Mouse (Mus musculus) gastrocnemius, postnatal 36 days (tissue): ENCODE measurements around the gene Tbc1d16. TPM values are rescaled to one million over a fixed set of nuclear protein-coding genes. Genes with fewer than 3 reads are reported as not detected.

Source experiments
- DNase-seq, 2 experiments: peaks; one replicate each; pipeline ENCODE4 v3.0.0; 2022
- intact Hi-C: fragments of 180-260 bp; cut with DNase I; formaldehyde crosslinking; loops from one replicate; pipeline ENCODE4 v1.15.1; 2025
- total RNA-seq, 2 experiments: library from RNA; stranded (reverse); gene quantifications; 2 replicates each; pipeline ENCODE4 v1.2.3; 2021

Gene Tbc1d16
- total RNA-seq, 2 experiments from 2014 or later: 19.2 to 23.2 TPM

DNA sequence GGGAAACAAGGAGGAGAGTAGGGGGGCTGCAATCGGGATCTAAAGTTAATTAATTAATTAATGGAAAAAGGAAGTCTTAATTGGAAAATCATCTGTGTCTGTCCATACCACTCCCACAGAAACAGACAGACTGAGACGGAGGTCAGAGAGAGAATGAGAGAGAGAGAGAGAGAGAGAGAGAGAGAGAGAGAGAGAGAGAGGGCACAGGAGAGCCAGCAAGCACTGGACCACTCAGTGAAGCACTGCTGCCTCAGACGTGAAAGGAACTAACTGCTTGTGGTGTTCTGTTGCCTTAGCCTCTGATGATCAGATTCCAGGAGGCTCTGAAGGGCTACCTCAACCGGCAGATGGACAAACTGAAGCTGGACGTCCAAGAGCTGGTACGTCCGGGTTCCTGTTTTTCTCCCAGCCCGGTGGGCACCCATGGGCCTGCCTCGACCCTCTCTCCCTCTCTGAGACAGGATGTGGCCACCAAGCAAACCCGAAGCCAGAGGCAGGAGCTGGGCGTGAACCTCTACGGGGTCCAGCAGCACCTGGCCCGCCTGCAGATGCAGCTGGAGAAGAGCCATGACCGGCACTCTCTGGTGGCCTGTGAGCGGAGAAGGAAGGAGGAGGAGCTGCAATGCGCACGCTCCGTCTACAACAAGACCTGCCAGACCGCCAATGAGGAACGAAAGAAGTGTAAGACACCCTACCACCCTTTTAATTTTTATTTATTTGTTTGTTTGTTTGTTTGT, 9.4 kb upstream of the Tbc1d16 start:
- intact Hi-C loops: no loop called here
- no peak for DNase-seq

DNA sequence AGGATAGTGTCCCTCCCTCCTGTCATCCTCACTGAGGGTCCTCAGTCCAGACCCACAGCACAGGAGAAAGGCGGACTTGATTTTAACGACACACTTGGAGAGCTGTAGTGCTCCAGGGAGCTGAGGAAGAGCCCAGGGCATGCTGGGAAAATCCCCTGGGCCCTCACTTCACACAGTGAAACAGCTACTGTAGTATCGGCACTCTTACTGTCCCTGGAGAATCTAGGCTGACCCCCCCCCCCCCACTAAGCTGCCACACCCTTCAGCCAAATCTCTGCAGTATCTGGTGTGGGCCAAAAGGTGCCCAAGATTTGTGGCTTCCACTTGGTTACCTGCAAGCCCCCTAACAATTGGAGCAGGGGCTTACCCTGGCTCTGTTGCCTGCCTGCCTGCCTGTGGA, 8.7 kb upstream of the Tbc1d16 start:
- no peak for DNase-seq

DNA sequence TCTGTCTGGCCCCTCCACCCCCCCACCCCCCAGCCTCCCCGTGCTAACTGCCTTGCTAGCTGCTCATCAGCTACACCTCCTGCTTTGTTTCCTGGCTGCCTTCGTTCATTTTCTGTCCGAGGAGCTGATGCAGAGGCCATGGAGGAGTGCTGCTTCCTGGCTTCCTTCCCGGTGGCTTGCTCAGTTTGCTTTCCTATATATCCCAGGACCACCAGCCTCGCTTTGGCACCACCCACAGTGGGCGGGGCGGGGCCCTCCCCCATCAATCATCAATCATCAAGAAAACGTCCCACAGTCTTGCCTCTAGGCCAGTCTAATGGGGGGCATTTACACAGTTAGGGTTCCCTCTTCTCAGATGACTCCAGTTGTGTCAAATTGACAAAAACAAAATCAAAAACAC, 8.1 kb upstream of the Tbc1d16 start:
- intact Hi-C loops: no loop called here
- DNase-seq: no peak

More for the DNA sequence above, 8.7 kb upstream of the Tbc1d16 start:
- intact Hi-C loops: no loop called here

DNA sequence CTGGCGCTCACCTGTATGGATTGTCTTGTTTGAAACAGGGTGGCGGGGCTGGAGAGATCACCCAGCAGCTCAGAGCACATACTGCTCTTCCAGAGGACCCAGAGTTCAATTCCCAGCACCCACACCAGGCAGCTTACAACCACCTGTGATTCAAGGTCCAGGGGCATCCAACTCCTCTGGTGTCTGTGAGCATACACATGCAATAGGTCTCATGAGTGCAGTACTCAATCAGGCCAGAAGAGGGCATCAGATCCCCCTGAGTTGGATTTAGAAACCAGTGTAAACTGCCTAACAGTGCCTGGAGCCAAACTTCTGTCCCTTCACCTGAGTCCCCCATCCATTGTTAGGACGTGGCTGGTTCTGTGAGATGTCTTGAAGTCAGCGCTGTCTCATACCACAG, 7.3 kb upstream of the Tbc1d16 start:
- intact Hi-C loops: no loop called here
- no peak for DNase-seq

DNA sequence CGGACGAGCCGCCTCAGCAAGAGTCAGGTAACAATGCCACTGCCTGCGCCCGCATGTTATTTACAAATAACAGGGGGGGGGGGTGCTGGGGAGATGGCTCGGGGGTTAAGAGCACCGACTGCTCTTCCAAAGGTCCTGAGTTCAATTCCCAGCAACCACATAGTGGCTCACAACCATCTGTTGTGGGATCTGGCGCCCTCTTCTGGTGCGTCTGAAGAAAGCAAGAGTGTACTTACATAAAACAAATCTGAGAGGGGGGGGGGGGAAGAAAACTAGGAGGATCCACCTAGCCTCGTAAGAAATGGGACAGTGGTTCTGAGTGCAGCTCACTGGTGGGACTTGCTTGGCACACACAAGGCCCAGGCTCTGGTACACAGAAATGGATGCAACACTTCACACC, 6.5 kb upstream of the Tbc1d16 start:
- DNase-seq: no peak
- intact Hi-C loops: no loop called here

DNA sequence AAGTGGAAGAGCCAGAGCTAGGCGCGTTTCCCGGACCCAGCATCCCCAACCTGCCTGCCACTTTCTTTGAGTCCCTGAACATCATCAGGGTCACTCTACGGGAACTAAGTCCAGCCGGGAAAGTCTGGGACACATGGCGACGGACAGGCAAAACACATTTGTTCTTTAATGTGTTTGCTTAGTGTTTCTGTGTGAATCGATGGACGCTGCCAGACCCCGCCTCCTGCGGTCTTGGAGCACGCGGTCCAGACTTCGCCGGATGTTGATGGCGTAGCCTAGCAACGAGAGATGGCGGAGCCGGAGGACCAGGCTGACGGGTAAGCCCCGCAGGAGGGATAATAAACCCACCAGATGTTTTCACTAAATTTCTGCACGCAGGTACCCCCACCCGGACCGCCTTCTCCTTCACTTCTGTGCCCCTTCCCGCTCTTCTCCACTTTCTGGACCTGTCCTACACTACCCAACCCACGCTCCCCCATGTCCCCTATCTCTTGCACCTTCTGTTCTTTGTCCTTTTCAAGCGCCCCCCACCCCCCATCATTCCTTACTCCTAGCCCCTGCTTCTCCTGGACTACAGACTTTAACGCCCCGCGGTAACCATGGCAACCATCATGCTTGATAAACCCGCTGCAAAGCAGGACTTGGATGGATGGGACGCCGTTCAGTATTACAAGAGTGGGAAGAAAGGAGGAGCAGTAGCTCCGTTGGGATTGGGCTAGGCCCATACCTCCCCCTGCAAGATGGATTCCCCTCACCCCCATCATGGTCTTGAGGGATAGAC, 737 bp upstream of the Tbc1d16 start:
- DNase-seq: peak; percentile 50 to 72
- intact Hi-C loops: loop anchor here (2.0 kb wide), 1 partner anchor 20 kb away; no protein-coding TSS in a partner anchor

DNA sequence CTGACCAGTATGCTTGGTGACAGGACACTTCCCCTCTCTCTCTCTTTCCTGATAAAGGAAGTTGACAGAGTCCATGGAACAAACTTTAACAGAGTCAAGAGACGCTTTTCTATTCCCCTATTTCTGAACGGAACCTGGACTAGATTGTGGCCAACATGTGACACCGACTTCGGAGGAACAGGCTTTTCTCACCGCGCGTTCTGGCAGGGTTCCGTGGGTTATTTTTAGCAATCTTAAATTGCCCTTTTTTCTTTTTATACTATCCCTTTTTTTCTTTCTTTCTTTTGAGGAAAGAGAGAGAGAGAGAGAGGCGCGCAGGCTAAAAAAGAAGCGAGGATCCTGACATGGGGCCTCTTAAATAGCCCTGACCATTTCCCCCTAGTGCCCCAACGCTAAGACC, 708 bp downstream of the Tbc1d16 start:
- intact Hi-C loops: no loop called here
- DNase-seq: no peak

DNA sequence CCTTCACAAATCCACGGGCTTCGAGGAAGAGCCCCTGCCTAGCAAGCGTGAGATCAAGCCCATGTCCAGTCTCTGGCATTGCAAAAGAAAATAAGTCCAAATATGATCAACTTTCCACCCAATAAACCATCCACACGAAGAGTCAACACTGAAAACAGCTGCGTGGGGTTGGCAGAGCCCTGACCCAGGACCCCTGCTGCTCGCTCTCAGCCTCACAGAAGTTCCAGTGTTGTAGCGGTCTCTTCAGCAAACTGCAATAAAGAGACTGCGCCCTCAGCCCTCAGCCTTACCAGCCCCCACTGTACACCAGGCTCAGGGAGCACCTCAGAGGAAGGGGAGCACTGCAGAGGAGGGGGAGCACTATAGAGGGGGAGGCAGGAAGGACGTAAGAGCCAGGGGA, 2.7 kb downstream of the Tbc1d16 start:
- DNase-seq: no peak
- intact Hi-C loops: no loop called here

DNA sequence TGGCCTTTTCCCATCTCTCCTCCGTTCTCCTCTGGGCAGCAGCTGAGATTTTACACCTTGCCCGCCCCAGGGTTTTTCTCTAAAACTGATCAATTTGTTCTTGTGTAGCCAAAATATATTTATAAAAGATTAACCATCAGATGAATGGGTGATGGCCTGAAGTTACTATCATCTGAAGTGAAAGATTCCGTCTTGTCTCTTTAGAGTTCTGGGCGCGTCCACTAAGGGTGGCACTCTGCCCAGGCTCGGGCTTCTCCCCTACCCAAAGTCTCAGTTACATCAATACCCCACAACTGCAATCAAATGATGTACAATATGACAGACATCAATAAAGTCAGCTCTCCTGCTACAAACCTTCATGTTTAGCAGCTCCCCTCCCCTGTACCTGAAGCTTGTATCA, 3.4 kb downstream of the Tbc1d16 start:
- DNase-seq: no peak
- intact Hi-C loops: no loop called here

DNA sequence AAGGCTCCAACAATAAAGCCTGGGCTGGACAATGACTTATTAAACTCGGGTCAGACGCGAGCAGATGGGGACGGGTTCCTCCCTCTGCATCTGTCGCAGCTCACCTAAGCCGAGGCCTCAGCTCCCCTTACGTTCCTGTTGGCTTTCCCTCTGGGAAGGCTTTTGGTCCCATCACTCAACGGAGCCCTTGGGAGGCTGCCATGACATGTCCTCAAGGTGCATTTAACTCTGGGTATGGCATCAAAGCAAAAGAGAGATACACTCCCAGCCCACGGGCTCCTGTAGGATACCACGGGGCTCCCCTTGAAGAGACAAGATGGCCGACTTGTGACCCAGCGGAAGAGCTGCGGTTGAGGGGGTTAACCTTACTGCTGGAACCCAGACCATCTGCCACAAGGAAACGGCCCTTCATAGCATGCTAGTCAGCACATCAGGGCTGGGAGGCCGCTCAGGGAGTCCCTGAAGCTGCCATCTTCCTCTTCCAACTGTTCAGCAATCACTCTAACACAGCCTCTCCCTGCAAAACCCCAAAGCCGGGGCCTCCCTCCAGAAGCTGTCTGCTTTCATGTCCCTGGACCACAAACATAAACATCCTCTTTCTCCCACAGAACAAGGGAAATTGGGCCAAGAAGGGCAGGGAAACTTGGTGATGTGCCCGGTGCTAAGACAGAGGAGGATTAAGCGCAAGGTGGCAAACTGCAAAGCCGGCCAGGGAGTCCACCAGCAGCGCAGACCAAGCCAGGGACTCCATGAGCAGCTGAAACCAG, 5.0 kb downstream of the Tbc1d16 start:
- intact Hi-C loops: no loop called here
- no peak for DNase-seq

DNA sequence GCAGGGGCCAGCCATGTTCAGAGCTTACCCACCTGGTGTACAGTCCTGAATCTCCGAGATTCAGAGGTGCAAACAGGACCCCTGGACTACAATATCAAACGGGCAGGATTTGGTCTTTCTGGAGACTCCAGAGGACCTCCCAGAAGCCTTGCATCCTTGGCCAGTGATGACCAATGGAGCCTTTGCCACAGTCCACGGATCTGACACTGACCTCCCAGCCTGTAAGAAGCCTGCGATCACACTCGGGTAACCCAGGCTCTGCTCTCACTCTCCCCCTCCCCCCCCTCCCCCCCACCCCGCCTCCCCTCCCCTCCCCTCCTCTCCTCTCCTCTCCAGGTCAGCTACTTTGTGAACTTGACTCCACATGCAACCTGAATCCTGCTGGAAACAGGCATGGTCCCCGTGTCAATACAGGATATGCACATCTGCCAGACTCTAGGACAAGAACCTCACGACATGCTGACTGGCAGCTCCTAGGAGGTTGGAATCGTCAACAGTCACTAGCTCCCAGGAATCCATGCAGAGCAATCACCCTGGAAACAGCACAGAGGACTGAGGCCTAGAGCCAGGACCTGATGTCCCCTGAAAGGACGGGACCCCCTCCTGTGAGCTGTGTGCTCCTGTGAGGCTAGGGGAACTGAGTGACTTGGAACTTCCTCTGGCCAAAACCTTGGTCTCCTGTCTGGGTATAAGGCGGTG, 6.3 kb downstream of the Tbc1d16 start:
- DNase-seq: no peak
- intact Hi-C loops: no loop called here

DNA sequence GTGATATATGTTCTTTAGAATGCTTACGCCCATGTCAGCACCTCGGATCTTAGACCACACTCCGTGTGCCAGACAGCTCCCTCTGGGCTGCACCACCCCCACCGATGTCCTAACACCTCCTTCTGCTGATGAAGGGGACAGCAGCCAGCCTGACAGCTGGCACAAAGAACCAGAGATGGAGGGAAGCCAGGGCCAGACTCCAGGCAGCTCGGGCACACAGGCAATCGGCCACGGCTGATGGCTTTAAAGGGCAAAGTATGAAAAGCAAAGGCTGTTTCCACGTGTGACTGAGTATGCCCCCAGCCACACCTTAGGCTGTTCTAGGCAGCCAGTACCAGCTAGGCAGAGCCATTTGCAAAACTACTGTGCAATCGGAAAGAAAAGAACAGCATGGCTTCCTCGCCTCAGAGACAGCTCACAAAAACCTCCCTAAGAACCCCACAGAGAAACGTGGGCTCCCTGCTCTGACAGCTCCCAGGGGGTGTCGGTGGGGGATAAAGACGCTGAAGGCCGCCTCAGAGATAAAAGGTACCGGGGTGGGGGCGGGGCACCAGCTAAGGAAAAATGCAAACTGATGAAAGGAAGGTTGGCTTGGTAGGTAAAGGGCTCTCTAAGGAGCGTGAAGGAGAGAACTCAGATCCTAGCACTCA, 8.4 kb downstream of the Tbc1d16 start:
- peak; percentile 65 to 67 for DNase-seq
- intact Hi-C loops: no loop called here

DNA sequence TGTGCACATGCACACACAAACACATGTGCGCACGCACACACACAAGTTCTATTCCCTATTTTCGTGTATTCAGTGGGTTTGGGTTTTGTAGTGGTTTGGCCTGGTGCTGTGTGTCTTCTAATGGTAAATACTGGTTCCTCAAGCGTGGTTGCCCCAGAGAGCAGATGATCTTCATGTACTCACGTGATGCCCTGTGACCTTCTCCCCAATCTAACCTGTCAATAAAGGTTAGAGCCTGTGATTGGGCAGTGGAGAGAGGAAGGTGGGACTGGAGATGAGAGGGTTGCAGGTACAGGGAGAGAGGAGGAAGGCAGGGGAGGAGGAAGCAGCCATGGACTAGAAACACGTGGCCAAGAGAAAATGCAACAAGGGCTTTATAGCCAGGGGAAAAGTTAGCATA, 10.4 kb downstream of the Tbc1d16 start:
- intact Hi-C loops: no loop called here
- no peak for DNase-seq

DNA sequence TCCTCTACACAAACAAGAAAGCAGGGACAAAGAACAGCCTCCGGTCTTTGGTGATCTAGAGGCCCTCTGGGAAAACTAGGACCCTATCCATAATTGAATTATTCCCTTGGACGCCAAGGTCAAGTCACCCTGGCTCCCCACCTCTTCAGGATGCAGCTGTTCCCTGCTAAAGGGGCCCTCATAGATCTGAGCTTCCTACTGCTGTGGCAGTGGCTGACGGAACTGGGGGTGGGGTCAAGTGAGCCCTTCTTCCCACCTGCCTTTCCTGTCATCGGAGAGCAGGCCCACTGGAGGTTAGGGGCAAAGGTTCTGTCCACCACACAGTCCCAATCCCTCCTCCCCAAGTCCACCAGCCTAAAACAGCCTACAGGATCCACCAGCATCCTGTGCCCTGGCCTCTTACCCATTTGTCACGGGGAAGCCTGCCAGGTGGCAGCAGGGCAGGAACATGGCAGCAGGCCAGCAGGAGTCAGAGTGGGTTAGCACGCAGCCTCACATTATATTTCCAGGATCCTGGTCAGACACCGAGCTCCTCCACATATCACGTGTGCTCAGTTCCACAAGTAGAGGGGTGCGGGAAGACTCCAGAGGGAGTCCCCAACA, 12.3 kb downstream of the Tbc1d16 start:
- intact Hi-C loops: no loop called here

DNA sequence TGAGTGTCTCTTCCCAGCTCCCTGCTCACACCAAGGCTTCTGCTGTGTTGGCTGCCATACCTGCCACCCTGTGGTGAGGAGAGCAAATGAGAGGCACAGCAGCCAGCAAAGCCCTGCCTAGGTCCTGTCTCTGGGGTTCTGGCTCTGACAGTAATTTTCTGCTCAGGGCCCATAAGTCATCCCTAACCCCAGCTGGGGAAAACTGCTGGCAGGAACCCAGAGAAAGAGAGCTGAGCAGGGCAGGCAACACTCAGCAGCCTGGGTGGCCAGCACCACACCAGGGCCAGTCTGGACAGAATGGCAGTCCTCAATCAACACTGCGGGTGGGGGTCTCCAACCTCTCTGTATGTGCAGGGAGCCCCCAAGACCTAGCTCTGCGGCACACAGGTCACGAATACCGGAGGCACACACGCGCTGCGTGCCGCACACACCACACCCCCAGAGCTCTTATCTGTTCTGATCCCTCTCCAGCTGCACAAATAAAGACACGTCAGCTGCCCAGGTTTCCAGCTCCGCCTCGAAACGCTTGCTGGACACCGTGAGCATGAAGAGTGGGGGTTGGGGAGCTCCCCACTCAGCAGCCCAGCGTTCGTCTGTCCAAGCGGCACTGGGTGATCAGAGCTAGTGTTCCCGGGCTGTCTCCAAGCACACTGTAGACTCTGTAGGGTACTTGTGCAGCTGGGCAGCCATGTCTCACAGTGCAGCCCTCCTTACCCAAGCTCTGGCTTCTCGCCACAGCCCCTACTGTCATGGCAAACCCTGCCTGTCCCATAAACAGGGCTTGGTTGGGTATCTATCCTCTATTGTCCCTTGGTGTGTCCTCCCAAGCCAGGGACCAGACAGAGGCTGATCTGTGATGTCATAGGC, 13.0 kb downstream of the Tbc1d16 start:
- intact Hi-C loops: no loop called here
- DNase-seq: no peak

More for the DNA sequence above, 12.3 kb downstream of the Tbc1d16 start:
- DNase-seq: peak in 1 of 2 experiments; percentile 47

DNA sequence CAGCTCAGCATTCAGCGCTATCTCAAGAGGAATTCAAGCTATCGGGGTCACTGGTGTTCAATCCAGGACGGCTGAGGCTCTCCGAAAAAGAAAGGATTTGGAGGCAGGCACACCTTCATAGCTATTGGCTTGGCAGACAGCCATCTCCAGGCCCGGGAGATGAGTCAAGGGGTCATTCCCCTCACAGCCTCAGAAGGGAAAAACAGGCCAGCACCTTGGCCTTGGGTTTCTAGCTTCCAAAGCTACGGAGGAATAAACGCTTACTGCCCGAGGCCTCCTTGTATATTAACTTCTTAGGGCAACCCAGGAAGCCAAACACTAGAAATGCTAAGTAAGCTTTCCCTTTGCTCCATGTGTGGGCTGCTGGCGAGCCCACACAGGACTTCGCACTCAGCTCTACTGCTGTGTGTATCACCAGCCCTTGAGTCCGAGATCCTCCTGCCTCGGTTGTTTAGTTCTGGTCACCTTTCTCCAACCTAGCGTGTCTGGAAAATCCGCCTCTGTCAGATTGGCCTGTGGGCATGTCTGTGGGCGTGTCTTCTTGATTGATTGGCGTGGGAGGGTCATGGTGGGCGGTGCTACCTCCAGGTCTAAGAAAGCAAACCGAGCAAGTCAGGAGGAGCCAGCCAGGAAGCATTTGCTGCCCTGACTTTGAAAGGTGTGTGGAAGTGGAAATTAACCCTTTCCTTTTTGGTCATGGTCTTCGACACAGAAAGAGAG, 15.0 kb downstream of the Tbc1d16 start:
- intact Hi-C loops: no loop called here
- DNase-seq: no peak

DNA sequence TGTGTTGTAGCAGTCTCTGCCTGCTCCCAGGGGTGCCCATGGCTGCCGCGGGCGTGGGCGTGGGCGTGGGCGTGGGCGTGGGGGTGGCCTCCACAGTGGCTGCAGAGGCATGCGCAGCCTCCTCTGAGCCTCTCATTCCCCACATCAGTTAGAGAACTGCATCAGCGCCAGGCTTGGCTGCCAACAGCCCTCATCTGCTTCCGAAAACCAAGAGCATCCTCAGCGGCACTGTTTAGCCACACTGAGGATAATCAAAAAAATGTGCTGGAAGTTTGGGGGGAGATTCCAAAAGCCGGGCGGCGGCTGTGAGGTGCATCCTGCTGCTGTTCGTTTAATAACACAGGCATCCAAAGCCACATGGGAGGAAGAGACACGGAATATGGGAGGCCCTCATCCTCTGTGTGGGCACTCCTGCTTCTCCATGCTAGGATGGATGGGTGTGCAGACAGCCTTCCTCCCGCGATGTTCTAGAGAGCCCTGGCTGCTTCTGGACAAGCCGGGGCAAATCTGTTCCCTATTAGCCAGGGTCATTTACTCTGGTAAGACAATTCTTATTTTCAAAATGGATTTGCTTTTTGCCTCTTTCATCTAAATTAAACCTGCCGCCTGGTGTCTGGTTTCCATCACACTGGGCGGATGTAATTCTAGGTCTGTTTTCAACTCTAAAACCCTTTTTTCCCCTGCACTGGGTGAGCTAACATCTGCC, 16.5 kb downstream of the Tbc1d16 start:
- intact Hi-C loops: no loop called here
- DNase-seq: no peak
